Mouse (Mus musculus) heart, postnatal 10 days (tissue): ENCODE results near the gene Tmem102. TPM values are rescaled to one million over a fixed set of nuclear protein-coding genes. Genes with fewer than 3 reads are reported as not detected.
A peak's percentile ranks its signal among the peaks of the same experiment; 100 is the strongest.

Experiments used
- DNase-seq, 2 experiments: peaks; one replicate each; pipeline ENCODE4 v3.0.0; 2021
- intact Hi-C: fragments of 180-260 bp; cut with DNase I; formaldehyde crosslinking; loops from one replicate; pipeline ENCODE4 v1.15.1; 2025
- total RNA-seq, 2 experiments: library from RNA; stranded (reverse); gene quantifications; 2 replicates each; pipeline ENCODE4 v1.2.3; 2021

The Tmem102 gene
- 1 to 10 TPM in 1 of 2 experiments, under 1 TPM in 1; 0.94 to 1.2 TPM for total RNA-seq

- intact Hi-C loops: loop anchor here (2.0 kb wide), 1 partner anchor 72 kb away; no protein-coding TSS in a partner anchor
- DNase-seq: peak; percentile 19 to 34
Measured at GRCm38 (mm10) chr11:69804972-69805909, at the start of gene Tmem102. Tmem102 (minus strand) TSS chr11:69805624.

GRCm38 (mm10) chr11:69854680-69855079 is 49.3 kb upstream of the Tmem102 start:
- intact Hi-C loops: no loop called here
- no peak for DNase-seq

- intact Hi-C loops: no loop called here
- no peak for DNase-seq
Measured at GRCm38 (mm10) chr11:69853994-69854393, 48.6 kb upstream of the Tmem102 start.

- DNase-seq: no peak
- intact Hi-C loops: no loop called here
Measured at GRCm38 (mm10) chr11:69850754-69851153, 45.3 kb upstream of the Tmem102 start.

GRCm38 (mm10) chr11:69849884-69850283 is 44.5 kb upstream of the Tmem102 start:
- DNase-seq: no peak
- intact Hi-C loops: no loop called here

- DNase-seq: no peak
- intact Hi-C loops: no loop called here
Measured at GRCm38 (mm10) chr11:69849128-69849527, 43.7 kb upstream of the Tmem102 start.

- intact Hi-C loops: no loop called here
- DNase-seq: no peak
Measured at GRCm38 (mm10) chr11:69848021-69848420, 42.6 kb upstream of the Tmem102 start.

- DNase-seq: peak; percentile 51 to 53
- intact Hi-C loops: no loop called here
Measured at GRCm38 (mm10) chr11:69846738-69847688, 41.6 kb upstream of the Tmem102 start.

GRCm38 (mm10) chr11:69846198-69846680 is 40.8 kb upstream of the Tmem102 start, which contains the start of gene Plscr3:
Plscr3 (plus strand) TSS chr11:69846376.
- intact Hi-C loops: no loop called here
- peak; percentile 94 for DNase-seq

- DNase-seq: no peak
- intact Hi-C loops: no loop called here
Measured at GRCm38 (mm10) chr11:69838714-69839104, 33.3 kb upstream of the Tmem102 start.

GRCm38 (mm10) chr11:69837952-69838713 is 32.7 kb upstream of the Tmem102 start, which contains the start of gene Tmem256:
Tmem256 (plus strand) TSS chr11:69838514.
- intact Hi-C loops: loop anchor here (2.0 kb wide), 1 partner anchor 35 kb away; no protein-coding TSS in a partner anchor

GRCm38 (mm10) chr11:69837604-69837951 is 32.2 kb upstream of the Tmem102 start, which contains the start of gene Nlgn2:
Nlgn2 (minus strand) TSS chr11:69837784.
- intact Hi-C loops: loop anchor here (2.0 kb wide), 1 partner anchor 35 kb away; no protein-coding TSS in a partner anchor
- no peak for DNase-seq

More at GRCm38 (mm10) chr11:69837952-69838713, 32.7 kb upstream of the Tmem102 start, which contains the start of gene Tmem256:
- peak; percentile 96 to 97 for DNase-seq

GRCm38 (mm10) chr11:69836703-69837576 is 31.5 kb upstream of the Tmem102 start:
- intact Hi-C loops: loop anchor here (2.0 kb wide), 1 partner anchor 34 kb away; no protein-coding TSS in a partner anchor
- peak; percentile 47 for DNase-seq

- DNase-seq: no peak
- intact Hi-C loops: loop anchor here (2.0 kb wide), 1 partner anchor 33 kb away; no protein-coding TSS in a partner anchor
Measured at GRCm38 (mm10) chr11:69835966-69836335, 30.5 kb upstream of the Tmem102 start.

GRCm38 (mm10) chr11:69835326-69835965 is 30.0 kb upstream of the Tmem102 start:
- intact Hi-C loops: no loop called here
- DNase-seq: no peak

GRCm38 (mm10) chr11:69834001-69834549 is 28.7 kb upstream of the Tmem102 start:
- intact Hi-C loops: no loop called here
- DNase-seq: peak in 1 of 2 experiments; percentile 35

GRCm38 (mm10) chr11:69833554-69833953 is 28.1 kb upstream of the Tmem102 start:
- DNase-seq: no peak
- intact Hi-C loops: no loop called here

GRCm38 (mm10) chr11:69828832-69829231 is 23.4 kb upstream of the Tmem102 start:
- intact Hi-C loops: no loop called here
- no peak for DNase-seq
